Mouse (Mus musculus) adrenal gland, postnatal 10 days (tissue): Measurements from ENCODE around the gene P3h4. TPM values are rescaled to one million over a fixed set of nuclear protein-coding genes. Genes with fewer than 3 reads are reported as not detected.
A peak's percentile ranks its signal among the peaks of the same experiment; 100 is the strongest.

Experiments
- DNase-seq: peaks from one replicate; pipeline ENCODE4 v3.0.0; 2021; ENCODE audit warnings: mixed read lengths
- total RNA-seq, 2 experiments: library from RNA; stranded (reverse); gene quantifications; 2 replicates each; pipeline ENCODE4 v1.2.3; 2021

P3h4 gene
- total RNA-seq, 2 experiments from 2014 or later, result 29.4 to 30.1 TPM

DNA sequence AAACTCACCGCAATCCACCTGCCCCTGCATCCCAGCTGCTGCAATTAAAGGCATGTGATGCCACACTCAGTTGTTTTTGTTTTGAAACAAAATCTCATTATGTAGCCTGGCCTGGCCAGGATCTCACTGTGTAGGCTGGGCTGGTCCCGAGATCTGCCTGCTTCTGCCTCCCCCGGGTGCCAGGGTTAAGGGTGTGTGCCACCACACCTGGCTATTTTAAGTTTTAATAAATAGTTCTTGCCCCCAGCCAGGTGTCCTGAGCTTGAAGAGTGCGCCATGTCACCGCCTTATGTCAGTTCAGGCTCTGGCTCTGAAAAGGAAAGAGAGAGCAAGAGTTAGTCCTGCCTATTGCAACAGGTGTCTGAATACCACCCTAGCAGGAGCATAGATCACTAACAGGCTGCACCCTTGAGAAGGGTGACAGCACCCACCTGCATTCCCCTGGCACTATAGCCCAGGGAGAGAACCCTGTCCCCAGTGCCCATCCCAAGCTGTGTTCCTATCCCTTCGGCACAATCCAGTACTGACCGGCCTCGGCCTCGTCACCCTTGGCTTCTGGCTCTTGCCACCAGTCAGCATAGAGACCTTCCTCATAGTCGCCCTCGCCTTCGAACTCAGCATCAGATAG lies 5.7 kb downstream of the P3h4 start:
- DNase-seq, result no peak

GRCm38 (mm10) chr11:100408076-100408834 lies 6.4 kb downstream of the P3h4 start:
- DNase-seq, result peak; percentile 82

DNA sequence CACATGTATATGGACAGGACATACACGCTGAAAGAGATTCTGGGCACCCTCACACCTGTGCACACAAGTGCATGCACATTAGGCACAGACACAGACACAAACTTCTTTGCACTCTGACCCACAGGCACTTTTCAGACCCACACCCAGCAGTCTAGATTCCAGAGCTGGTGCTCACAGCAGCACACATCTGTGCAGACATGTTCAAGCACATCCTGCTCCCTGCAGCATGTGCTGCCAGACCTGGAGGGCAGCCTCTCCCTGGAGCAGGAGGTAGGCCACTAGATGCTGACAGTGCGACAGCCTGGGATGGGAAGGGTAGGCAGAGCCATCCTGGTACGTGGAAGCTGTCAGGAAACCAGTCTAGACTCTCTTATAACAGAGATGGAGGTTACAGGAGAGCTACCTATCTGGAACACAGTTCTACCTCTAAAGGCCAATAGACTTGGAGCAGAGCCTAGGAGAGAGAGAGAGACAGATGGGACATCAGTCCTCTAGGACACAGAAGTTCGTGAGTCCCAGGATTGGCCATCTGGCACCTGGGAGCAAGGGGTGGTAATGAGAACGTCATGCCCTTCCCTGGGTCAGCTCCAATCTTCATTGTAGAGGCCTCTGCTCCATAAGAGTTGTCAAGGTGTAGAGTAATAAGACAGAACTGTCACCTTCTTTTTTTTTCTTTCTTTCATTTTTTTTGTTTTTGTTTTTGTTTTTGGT lies 7.5 kb downstream of the P3h4 start:
- DNase-seq, result no peak

- DNase-seq, result no peak
Measured at GRCm38 (mm10) chr11:100406273-100406672, 8.4 kb downstream of the P3h4 start.

GRCm38 (mm10) chr11:100404456-100405074 lies 10.1 kb downstream of the P3h4 start:
- DNase-seq, result no peak

DNA sequence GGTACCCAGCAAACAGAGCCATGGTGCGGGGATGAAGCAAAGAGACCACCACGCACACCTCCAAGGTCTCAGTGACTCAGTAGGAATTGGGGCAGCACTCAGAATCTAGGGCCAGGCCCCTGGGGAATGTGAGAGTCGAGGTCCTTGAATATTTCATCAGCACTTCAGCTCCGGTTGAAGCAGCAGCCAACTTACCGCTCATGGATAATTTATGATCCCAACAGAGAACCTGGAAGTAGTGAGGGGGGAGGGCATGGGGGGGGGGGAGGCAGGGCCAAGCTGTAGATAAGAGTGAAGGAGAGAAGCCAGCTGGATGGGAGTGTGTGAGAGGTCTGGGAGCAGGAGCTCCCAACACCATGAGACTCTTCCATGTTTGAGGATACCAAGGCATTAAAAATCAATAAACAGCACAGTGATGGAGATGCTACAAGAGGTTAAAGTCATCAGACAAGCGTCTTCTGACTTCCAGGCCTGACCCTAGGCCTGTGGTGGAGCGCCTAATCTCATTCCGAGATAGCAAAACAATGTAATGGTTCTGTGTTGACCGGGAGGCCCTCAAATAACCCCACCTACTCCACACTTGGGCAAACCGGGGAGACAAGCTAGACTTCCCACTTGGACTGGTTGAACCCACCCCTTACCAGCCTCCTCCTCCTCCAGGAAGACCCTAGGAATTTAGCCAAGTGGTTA lies 11.0 kb downstream of the P3h4 start:
- DNase-seq, result peak; percentile 31

GRCm38 (mm10) chr11:100402682-100403081 lies 12.0 kb downstream of the P3h4 start:
- no peak for DNase-seq

DNA sequence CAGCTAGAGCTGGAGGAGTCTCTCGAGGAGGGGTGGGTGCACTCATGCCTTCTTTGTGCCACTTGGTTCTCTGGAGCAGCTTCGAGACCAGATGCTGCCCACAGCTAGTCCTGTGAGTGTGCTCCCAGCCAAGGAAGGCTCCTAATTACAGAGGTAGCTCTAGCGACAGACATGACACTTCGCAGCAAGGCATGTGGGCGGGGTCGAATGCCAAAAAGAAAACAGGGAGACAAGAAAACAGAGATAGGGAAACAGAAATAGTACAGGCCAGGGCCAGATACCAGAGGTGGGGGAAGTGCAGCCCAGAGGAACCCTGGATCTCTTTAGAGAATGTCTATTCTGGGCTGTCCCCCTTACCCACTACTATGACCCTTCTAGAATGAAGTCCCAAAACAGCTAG lies 12.4 kb downstream of the P3h4 start:
- no peak for DNase-seq

DNA sequence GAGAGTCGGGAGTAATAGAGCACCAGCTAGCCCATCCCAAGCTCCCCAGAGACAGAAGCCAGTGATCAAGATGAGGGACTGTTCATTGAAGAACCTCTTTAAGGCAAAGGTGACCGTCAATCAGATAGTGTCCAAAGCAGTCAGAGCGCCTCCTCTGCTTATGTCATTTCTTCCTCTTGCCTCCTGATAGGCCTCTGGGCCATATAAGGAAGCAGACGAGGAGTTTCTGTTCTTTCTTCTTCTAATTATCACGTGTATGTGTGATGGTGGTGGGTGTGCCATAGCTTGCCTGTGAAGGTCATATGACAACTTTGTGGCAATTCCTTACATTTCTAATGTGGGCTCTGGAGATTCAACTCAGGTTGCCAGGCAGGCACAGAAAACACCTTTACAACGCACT lies 13.8 kb downstream of the P3h4 start:
- DNase-seq, result no peak

DNA sequence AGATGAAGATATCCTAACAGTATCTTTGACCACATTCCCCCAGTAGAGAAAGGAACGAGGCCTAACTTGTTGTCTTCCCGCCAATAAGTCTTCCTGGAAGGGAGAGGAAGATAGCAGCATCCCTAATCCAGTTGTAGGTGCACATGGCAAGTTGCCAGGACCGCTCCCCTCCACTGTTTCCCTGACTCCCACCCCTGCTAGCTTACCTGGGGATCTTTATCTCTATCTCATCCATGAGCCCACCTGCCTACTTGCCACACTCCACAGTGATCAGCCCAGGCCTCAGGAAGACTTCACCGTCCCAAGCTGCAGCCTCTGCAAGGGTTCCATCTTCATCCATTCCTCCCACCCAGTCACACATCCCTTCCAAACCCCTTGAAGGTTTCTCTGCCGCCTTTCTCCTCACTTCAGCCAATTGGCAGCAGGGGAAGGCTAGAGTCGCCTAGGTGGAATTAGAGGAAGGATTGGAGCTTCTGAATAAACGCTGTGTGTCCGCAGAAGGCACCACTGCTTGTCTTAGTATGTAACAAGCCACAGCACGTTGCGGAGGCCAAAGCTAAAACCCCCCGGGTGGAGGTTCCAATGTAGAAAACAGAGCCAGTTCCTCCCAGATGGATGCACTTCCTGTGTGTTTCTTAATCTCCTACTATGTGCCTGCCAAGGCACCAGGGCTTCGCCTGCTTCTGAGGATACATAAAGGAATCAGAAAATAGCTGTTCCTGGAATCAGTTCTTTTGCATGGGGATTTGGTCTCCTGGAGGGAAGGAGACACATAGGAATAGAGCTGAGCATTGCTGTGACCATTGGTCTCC lies 14.7 kb downstream of the P3h4 start:
- DNase-seq, result no peak

GRCm38 (mm10) chr11:100399320-100399719 lies 15.3 kb downstream of the P3h4 start:
- DNase-seq, result no peak

DNA sequence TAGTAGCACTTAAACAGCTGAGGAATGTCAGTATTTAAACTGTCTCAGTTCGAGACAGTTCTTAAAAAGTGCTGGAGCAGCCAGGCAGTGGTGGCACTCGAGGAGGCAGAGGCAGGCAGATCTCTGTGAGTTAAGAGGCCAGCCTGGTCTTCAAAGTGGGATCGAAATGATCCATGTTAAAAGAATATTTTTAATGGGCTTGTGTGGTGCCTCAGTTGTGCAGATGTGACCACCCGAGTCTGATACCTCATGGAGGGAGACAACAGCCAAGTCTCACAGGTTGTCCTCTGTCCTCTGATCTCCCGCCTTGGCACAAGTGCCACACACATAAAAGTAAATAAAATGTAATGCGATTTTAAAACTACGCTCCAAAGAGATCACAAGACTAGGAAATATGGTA lies 16.1 kb downstream of the P3h4 start:
- no peak for DNase-seq

DNA sequence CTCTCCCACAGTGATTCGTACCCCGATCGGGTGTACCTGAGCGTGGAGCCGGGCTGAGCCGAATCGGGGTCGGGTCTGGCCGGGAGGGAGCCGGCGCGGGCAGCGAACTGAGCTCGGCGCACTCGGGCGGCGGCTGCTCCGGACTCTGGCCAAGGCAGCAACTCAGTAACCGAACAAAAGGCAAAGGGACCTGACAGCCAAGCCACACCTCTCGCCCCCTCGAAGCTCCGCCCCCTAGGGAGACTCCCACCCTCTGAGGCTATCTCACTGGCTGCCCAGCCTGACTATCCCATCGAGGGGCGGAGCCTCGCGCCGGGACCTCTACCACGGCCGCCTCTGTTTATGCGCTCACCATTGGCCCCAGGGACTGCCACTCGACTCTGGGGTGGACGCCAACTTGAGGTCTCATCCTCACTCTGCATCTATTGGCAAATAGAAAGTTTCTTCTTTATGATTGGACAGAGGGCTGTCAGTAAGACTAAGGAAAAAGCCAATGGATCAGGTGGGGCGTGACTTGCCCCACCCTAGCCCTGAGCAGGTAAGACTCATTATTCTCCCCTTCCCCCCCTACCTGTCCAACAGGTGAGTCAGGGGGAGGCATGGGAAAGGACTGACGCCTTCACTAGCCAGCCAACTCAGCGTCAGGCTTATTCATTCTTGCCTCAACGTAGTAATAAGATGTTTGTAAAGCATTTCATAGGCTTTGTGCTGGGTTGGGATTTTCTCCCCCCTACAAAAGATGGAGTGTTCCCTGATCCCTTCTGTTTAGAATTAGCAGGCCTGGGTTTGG lies 16.8 kb downstream of the P3h4 start, which contains the start of gene Jup:
Gene Jup, minus strand, starts transcription at position 164 of the 790 bp plus-strand sequence.
- DNase-seq, result peak; percentile 99

DNA sequence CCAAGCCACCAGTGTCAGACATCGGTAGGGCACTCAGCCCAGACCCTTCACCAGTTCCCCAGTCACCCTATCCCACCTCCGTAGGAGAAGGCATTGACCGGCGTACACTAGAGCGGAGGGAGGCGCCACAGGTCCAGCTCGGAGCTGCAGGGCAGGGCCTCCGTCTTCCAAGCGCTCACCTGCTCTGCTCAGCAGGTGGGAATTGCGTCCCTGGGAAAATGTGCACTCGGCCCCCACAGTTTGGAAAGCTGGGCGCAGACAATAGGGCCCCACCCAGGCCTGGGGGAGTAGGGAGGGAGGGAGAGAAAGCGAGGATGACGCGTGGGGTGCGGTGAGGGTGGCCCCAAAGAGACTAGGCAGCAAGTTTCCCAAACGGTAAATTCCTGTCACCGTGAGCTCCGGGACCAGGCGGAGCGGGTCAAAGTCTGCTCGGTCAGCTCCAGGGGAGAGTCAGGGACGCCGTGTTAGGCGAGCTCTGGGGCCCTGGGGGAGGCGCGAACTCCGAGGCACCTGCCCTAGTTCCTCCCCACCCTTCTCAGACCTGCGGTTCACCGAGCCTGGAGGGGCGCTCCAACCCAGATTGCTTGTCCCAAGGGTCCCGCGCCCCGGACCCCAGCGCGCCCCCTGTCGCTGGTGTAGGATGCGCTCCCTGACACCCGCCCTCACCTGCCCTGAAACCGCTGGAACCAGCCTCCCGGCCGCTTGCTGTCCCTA lies 17.6 kb downstream of the P3h4 start:
- DNase-seq, result no peak

DNA sequence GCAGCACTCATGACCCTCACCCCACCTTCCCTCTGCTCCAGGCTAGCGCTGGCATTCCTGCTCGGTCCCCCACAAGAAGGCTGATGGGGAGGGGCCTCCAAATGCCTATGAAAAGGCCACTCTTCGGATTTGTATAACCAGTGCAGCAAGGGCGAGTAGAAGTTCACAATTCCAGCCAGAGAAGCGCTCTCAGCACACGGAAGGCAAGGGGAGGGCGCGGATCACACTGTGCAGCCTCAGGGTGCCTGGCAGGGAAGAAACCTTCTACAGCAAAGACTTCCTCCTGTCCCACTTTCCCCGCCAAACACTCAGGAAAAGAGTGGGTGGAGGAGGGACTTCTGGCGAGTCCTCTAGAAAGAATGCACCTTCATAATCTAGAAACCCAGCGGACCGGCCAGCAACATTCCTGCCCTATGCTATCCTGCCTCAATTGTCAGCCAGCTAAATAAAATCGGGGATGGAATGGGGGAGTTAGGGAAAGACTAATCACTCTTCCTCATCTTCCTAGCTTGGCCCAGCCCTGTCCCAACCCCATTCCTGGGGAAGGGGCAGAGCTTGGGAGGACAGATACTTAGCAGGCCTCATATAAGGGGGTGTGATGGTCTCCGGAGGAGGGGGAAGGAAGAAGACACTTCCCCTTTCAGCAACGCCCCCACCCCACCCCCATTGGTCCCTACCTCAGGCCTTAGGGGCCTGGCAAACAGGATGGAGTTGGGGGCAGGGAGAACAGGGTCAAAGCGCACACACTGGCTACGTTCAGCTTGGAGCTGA lies 18.6 kb downstream of the P3h4 start:
- peak; percentile 51 for DNase-seq

GRCm38 (mm10) chr11:100395200-100395599 lies 19.4 kb downstream of the P3h4 start:
- DNase-seq, result peak; percentile 84

- no peak for DNase-seq
Measured at GRCm38 (mm10) chr11:100394353-100395074, 20.1 kb downstream of the P3h4 start.

- no peak for DNase-seq
Measured at GRCm38 (mm10) chr11:100393733-100394132, 20.9 kb downstream of the P3h4 start.
